Mouse (Mus musculus) limb, embryonic 12.5 days (tissue): ENCODE data around the gene Pttg1. TPM values are rescaled to one million over a fixed set of nuclear protein-coding genes. Genes with fewer than 3 reads are reported as not detected.

Source experiments
- ATAC-seq: fragments of 200-750 bp; cut with Nextera tagmentation; 2 replicates; pipeline ENCODE4 v1.8.0; 2017; ENCODE audit warnings: low read depth, moderate TSS enrichment; ENCODE audit not compliant: insufficient number of reproducible peaks, insufficient read depth, low FRiP score, low TSS enrichment
- H3K27ac ChIP-seq: fragments of 300-500 bp; sonication (generic); 2 replicates; pipeline ENCODE4 v1.5.1; 2016; ENCODE audit warnings: mild to moderate bottlenecking, moderate library complexity
- H3K27me3 ChIP-seq: fragments of 300-500 bp; sonication (generic); 2 replicates; pipeline ENCODE4 v1.6.1; 2016; ENCODE audit warnings: mild to moderate bottlenecking, moderate library complexity
- H3K36me3 ChIP-seq: fragments of 300-500 bp; sonication (generic); 2 replicates; pipeline ENCODE4 v1.6.1; 2016; ENCODE audit warnings: mild to moderate bottlenecking, moderate library complexity
- H3K4me1 ChIP-seq: fragments of 300-500 bp; sonication (generic); replicated peaks from 2 replicates; pipeline ENCODE4 v1.6.1; 2016
- H3K4me2 ChIP-seq: fragments of 300-500 bp; sonication (generic); 2 replicates; pipeline ENCODE4 v1.6.1; 2016; ENCODE audit warnings: mild to moderate bottlenecking, moderate library complexity
- H3K4me3 ChIP-seq: fragments of 300-500 bp; sonication (generic); replicated peaks from 2 replicates; pipeline ENCODE4 v1.5.1; 2016; ENCODE audit warnings: mild to moderate bottlenecking
- H3K9ac ChIP-seq: fragments of 300-500 bp; sonication (generic); replicated peaks from 2 replicates; pipeline ENCODE4 v1.6.1; 2016; ENCODE audit warnings: mild to moderate bottlenecking, moderate library complexity
- H3K9me3 ChIP-seq: fragments of 300-500 bp; sonication (generic); 2 replicates; pipeline ENCODE4 v1.6.1; 2016; ENCODE audit warnings: mild to moderate bottlenecking, moderate library complexity
- WGBS: fragments of 180-500 bp; shearing (Covaris S2); methylation state at CpG from one replicate; pipeline ENCODE4 v1.1.7; 2016; 5-methylcytosine and 5-hydroxymethylcytosine counted together
- polyA plus RNA-seq: library from polyadenylated mRNA; unstranded; fragments of >200 nt; fragmentation: Nextera tagmentation; extraction: Ambion mirVana; gene quantifications from 2 replicates; pipeline ENCODE4 v1.2.1, GENCODE M21; 2016

Pttg1 gene
- polyA plus RNA-seq, 1 experiment from 2014 or later, result 104 TPM

DNA sequence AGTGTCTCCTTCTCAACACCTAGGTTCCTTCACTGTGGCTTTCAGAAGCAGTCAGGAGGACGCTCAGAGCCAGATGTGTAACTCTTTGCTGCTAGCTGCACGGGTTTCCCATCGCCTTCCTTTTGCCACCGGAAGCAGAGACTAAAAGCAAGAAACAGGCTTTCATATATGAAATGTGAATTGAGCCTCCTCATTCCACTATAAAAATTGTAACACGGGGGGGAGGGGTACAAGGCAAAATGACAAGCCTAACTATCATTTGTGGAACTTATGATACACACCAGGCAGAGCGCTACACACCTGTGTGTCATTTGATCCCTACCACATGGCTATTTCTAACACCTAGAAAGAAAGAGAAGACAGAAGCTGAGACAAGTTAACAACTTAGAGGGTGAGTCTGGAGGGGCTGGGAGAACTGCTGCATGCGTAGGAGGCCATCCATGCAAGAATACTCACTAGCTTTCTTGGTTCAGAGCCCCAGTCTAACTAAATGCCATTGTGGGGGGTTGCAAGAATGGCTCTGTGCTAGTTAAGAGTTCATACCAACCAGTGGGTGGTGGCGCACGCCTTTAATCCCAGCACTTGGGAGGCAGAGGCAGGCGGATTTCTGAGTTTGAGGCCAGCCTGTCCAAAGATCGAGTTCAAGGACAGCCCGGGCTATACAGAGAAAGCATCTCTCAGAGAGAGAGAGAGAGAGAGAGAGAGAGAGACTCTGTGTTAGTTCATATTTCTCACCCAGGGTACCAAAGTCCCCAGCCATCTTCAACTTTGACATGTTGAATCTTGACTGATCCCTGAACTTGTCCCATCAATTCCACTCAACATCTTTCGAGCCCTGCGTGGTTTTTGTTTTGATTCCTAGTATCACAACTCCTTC lies 38.8 kb downstream of the Pttg1 start:
- 86% methylated on average over 14 of the region's 14 CpGs for WGBS
- ATAC-seq, result no peak

DNA sequence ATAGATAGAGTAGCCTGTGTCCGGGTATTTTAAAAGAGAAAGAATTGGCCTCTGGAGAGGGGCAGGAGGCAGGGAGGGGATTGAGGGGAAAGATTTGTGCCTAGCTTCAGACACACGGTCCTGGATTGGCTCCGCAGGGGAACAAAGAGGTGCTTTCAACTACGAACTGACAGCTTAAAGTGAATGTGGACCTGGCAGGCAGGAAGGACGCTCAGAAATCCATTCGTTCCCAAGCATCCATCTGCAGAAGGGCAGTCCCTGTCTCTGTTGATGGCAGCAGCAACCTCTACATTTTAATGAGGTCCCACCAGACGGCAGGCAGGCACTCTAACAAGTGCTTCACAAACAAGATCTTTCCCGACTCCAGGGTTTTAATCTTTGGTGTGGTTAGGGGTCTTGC lies 40.3 kb downstream of the Pttg1 start:
- WGBS, result 3% methylated on average over 8 of the region's 8 CpGs
- H3K4me3 ChIP-seq, result peak overlapping the region; percentile 33
- no peaks in the 10 kb centered on the region for H3K36me3 ChIP-seq
- no peak for ATAC-seq
- H3K4me2 ChIP-seq, result peak overlapping the region; percentile 65
- no peaks in the 10 kb centered on the region for H3K9me3 ChIP-seq
- peaks cover 7% of the 10 kb centered on the region for H3K4me1 ChIP-seq
- H3K27me3 ChIP-seq, result peaks cover 17% of the 10 kb centered on the region
- peak overlapping the region; percentile 50 for H3K9ac ChIP-seq
- H3K27ac ChIP-seq, result no peak overlapping the region

More for the DNA sequence above, 38.8 kb downstream of the Pttg1 start:
- H3K27ac ChIP-seq, result no peak overlapping the region
- H3K9me3 ChIP-seq, result no peaks in the 10 kb centered on the region
- no peaks in the 10 kb centered on the region for H3K36me3 ChIP-seq
- no peak overlapping the region for H3K9ac ChIP-seq
- H3K4me1 ChIP-seq, result peaks cover 7% of the 10 kb centered on the region
- H3K4me3 ChIP-seq, result no peak overlapping the region
- no peak overlapping the region for H3K4me2 ChIP-seq
- H3K27me3 ChIP-seq, result peaks cover 17% of the 10 kb centered on the region

DNA sequence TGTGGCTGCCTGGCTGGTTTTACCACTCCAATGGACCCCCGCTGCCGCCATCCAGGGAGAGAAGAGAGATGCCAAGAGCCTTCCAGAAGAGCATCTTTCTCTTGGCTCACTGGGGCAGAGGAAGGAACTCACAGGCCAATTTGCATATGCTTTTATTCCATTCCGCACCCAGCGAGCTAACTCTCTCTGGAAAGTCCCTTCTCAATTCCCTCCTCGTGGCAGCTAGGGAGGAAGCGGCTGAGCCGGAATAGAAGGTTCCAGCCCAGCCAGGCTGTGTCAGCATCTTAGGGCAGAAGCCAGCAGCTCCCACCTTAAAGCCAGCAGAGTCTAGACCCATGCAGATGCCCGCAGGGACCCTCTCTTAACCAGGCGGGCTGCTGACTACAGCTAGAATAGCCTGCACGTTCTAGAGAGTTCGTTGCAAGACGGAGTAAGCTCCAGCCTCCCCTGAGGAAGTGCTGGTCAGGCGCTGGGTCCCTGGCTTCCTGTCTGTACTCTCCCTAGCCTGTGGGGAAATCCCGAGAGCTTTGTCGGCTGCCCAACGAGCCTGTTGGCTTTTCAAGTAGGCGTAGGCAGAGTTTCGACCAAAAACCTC lies 40.9 kb downstream of the Pttg1 start:
- Histone ChIP-seq H3K27me3 (peaks cover 17% of the 10 kb centered on the region), H3K27ac (no peak overlapping the region), H3K9me3 (no peaks in the 10 kb centered on the region), H3K36me3 (no peaks in the 10 kb centered on the region), H3K4me3 (peak overlapping the region; percentile 33), H3K9ac (peak overlapping the region; percentile 50), H3K4me1 (peaks cover 7% of the 10 kb centered on the region), H3K4me2 (peak overlapping the region; percentile 65)
- 2% methylated on average over 18 of the region's 18 CpGs for WGBS
- peak; percentile 44; the same call in 1 of the 2 replicates for ATAC-seq

DNA sequence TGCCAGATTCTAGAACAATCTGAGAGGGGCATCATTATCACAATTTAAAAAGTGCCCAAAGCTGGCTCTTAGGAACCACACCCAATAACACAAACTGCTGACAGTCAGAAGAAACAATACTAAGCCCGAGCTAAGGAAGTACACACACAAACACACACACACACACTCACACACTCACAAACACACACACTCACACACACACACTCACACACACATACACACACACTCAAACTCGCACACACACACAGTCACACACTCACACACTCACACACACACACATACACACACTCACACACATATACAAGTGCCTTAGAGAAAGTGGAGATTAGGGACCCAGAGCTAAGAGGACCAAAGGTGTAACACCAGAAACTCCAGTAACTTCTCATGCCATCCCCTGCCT lies 42.5 kb downstream of the Pttg1 start:
- WGBS, result 79% methylated on average over 2 of the region's 2 CpGs
- H3K4me1 ChIP-seq, result peaks cover 7% of the 10 kb centered on the region
- H3K27me3 ChIP-seq, result peaks cover 17% of the 10 kb centered on the region
- no peaks in the 10 kb centered on the region for H3K36me3 ChIP-seq
- H3K9me3 ChIP-seq, result no peaks in the 10 kb centered on the region
- no peak overlapping the region for H3K9ac ChIP-seq
- no peak overlapping the region for H3K4me3 ChIP-seq
- no peak overlapping the region for H3K27ac ChIP-seq
- H3K4me2 ChIP-seq, result no peak overlapping the region
- ATAC-seq, result no peak

DNA sequence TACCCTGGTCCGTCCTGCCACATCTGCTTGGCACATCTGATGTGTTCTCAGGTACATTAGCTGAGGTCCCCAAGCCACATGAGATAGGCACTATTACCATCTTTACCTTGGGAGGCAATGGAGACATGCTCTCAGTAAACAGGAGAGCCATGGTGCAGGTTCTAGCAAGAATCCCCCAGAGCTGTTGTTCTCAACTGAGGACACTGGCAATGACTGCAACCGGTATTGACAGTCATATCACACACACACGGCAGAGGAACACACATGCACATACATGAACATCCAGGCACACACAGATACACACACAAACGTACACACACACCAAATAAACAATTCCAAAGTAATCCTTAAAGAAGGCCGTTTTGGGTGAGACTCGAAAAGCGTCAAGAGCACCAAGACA lies 45.1 kb downstream of the Pttg1 start:
- H3K9me3 ChIP-seq, result no peaks in the 10 kb centered on the region
- H3K36me3 ChIP-seq, result no peaks in the 10 kb centered on the region
- H3K4me1 ChIP-seq, result peaks cover 7% of the 10 kb centered on the region
- no peak for ATAC-seq
- peaks cover 13% of the 10 kb centered on the region for H3K27me3 ChIP-seq
- no peak overlapping the region for H3K9ac ChIP-seq
- no peak overlapping the region for H3K4me3 ChIP-seq
- no peak overlapping the region for H3K4me2 ChIP-seq
- WGBS, result 86% methylated on average over 7 of the region's 7 CpGs
- no peak overlapping the region for H3K27ac ChIP-seq

DNA sequence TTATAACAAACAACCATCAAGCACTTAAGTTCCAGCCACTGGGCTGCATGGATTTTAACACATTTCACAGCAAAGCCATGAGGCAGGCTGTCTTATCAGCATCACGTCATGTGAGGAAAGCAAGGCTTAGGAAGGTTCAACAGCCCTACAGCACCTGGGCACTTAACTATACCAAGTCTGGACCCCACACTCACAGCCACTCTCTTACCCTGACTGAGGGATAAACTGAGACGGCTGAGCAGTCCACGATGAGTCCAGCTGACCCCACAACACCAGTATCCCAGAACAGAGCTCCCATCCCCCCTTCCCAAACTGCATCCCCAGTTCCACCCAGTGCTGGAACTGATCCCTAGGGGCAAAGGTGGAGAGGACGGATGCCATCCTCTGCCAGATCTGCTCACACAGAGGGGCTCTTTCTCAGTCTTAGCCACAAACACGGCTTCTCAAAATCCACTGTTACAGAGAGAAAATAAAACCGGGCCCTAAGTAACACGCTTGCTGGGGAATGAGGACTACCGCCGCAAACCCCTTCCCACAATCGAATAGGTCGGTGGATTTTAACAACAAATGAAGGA lies 46.1 kb downstream of the Pttg1 start:
- WGBS, result 77% methylated on average over 11 of the region's 11 CpGs

DNA sequence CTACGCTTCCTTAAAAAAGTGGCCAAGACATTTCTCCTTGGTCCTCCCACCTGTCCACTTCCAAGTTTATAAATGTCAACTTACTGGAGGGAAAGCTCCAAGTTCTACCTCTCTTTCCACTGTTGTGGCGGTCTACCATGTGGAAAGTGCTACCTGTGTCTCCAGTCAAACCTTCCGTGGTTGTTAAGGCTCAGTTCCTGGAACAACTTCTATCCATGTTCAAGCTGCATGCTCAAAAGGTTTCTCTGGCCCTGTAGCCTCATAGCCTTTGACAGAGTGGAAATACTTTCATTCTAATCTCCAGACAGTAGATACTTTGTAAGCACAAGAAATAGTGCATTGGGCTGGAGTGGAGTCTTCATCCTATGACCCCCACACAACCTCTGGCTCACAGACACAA lies 46.6 kb downstream of the Pttg1 start:
- 87% methylated on average over 3 of the region's 3 CpGs for WGBS
- no peak for ATAC-seq
- Histone ChIP-seq H3K9me3 (no peaks in the 10 kb centered on the region), H3K9ac (no peak overlapping the region), H3K4me2 (no peak overlapping the region), H3K4me3 (no peak overlapping the region), H3K4me1 (no peaks in the 10 kb centered on the region), H3K36me3 (no peaks in the 10 kb centered on the region), H3K27me3 (peaks cover 5% of the 10 kb centered on the region; the same call in 1 of the 2 replicates), H3K27ac (no peak overlapping the region)

More for the DNA sequence above, 46.1 kb downstream of the Pttg1 start:
- no peaks in the 10 kb centered on the region for H3K36me3 ChIP-seq
- no peaks in the 10 kb centered on the region for H3K9me3 ChIP-seq
- no peak for ATAC-seq
- H3K4me3 ChIP-seq, result no peak overlapping the region
- no peak overlapping the region for H3K27ac ChIP-seq
- H3K4me2 ChIP-seq, result no peak overlapping the region
- H3K9ac ChIP-seq, result no peak overlapping the region
- peaks cover 2% of the 10 kb centered on the region for H3K4me1 ChIP-seq
- peaks cover 8% of the 10 kb centered on the region for H3K27me3 ChIP-seq

DNA sequence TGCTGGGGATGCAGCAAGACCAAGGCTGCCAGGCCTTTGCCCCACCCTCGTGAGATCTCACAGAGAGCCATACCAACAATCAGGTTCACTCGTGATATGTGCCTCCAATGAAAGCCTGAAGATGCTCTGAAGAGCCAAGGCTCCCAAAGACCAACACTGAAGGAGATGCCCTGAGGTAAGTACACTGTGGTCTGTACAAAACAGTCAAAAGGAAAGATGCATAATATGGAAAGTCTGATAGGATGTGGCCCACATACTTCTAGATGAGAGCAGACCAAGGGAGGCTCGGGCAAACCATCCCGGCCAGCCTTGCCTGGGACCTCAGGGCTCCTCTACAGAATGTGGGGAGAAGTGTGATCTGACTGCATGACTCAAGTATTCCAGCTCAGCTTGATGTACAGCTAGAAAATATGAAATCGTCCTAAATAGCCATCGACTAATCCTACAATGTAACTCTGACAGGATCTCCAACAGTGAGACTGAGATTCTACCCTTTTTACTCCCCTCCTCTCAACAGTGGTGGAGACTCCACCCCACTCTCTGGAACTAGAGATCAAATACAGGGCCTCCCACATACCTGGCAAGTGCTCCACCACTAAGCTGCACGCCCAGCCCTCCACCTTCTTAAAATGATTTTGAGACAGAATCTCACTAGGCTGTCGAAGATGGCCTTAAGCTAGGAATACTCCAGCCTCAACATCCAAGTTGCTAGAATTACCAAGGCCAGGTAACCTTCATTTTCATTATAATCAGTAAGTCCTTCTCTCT lies 48.8 kb downstream of the Pttg1 start:
- Histone ChIP-seq H3K27me3 (no peaks in the 10 kb centered on the region; the same call in 1 of the 2 replicates), H3K36me3 (no peaks in the 10 kb centered on the region), H3K4me1 (no peaks in the 10 kb centered on the region), H3K27ac (no peak overlapping the region), H3K4me2 (no peak overlapping the region), H3K9me3 (no peaks in the 10 kb centered on the region), H3K9ac (no peak overlapping the region), H3K4me3 (no peak overlapping the region)
- 87% methylated on average over 8 of the region's 8 CpGs for WGBS
- ATAC-seq, result no peak

DNA sequence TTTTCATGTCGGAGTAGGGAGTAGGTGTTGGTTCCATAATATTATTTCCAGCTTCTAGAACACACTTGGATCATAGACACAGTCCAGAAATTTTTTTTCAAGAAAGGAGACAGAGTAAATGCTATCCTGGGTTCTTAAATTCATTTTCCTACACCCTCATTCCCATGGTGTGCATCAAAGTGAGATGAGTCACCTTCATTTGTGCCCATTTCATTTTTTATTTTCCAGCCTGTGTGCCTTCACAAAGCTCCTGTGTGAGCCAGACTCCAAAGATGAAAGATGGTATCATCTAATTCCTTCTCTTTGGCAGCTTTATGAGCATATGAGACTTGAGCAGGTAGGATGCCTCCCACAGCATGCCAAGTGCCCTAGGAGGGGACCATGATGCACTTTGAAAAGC lies 49.5 kb downstream of the Pttg1 start:
- 84% methylated on average over 1 of the region's 1 CpGs for WGBS
- no peak for ATAC-seq
- H3K9me3 ChIP-seq, result no peaks in the 10 kb centered on the region
- H3K4me2 ChIP-seq, result no peak overlapping the region
- H3K4me1 ChIP-seq, result no peaks in the 10 kb centered on the region
- H3K4me3 ChIP-seq, result no peak overlapping the region
- no peaks in the 10 kb centered on the region for H3K36me3 ChIP-seq
- no peak overlapping the region for H3K9ac ChIP-seq
- no peak overlapping the region for H3K27ac ChIP-seq
- no peaks in the 10 kb centered on the region; the same call in 1 of the 2 replicates for H3K27me3 ChIP-seq

DNA sequence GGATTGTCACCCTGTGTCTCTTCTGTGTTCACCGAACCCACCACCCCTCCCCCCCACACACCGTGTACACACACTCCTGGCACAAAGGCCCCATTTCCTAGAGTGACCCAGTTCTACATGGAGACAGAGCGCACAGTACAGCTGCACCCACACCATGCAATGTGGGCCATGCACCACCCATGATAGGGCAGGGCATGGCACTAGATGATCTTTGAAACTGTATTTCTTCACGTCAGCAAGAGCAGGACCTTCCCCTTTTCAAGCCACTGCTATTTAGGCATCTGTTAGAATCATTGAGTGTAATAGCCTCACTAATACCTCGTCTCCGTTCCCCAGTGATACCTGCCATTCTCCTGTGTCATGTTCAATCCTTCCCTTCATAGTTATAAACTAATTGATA lies 51.1 kb downstream of the Pttg1 start:
- Histone ChIP-seq H3K9ac (no peak overlapping the region), H3K27ac (no peak overlapping the region), H3K27me3 (no peaks in the 10 kb centered on the region; the same call in 1 of the 2 replicates), H3K4me3 (no peak overlapping the region), H3K9me3 (no peaks in the 10 kb centered on the region), H3K4me1 (no peaks in the 10 kb centered on the region), H3K36me3 (no peaks in the 10 kb centered on the region), H3K4me2 (no peak overlapping the region)
- no peak; the same call in 1 of the 2 replicates for ATAC-seq
- 87% methylated on average over 6 of the region's 6 CpGs for WGBS

DNA sequence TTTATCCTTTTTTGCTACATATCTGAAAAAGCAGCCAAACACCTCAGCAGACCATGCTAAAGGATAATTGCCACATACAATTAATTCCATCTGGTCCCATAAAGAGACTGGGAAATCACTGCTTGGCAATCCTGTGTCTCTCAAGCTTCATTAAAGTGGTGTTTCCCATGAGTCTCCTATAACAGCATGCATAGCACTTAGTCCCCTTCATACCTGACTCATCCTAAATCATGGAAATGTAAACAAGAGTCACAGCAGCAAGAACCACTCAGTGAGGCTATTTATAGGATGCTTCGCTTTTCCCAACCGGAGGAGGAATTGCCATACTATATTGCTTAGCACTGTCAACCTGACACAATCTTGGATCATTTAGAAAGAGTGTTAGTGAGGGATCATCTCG lies 52.7 kb downstream of the Pttg1 start:
- H3K4me2 ChIP-seq, result no peak overlapping the region
- H3K27me3 ChIP-seq, result no peaks in the 10 kb centered on the region
- 86% methylated on average over 3 of the region's 3 CpGs for WGBS
- no peak overlapping the region for H3K9ac ChIP-seq
- H3K9me3 ChIP-seq, result no peaks in the 10 kb centered on the region
- H3K36me3 ChIP-seq, result no peaks in the 10 kb centered on the region
- no peaks in the 10 kb centered on the region for H3K4me1 ChIP-seq
- ATAC-seq, result no peak
- H3K27ac ChIP-seq, result no peak overlapping the region
- H3K4me3 ChIP-seq, result no peak overlapping the region
